Mouse (Mus musculus) urinary bladder, adult 18-20 months (tissue): ENCODE data around the gene Olfr785.
"Not testable (repeated sequence)": the region's sequence is repeated elsewhere in the genome, so short reads cannot be mapped to it uniquely, and the experiment has no call there.

ENCODE experiments used
- DNase-seq, 2 experiments: peaks; one replicate each; pipeline ENCODE4 v3.0.0; 2022; ENCODE audit warnings: low spot score in 2 of 2, mixed read lengths in 2 of 2

The Olfr785 gene

GRCm38 (mm10) chr10:129405126-129405525 lies at the start of gene Olfr785:
TSS of gene Olfr785 (plus strand) at chr10:129405426.
- no peak for DNase-seq

- not testable (repeated sequence) for DNase-seq
Measured at GRCm38 (mm10) chr10:129356496-129356895, 48.7 kb upstream of the Olfr785 start.

- no peak for DNase-seq
Measured at GRCm38 (mm10) chr10:129357307-129357706, 47.9 kb upstream of the Olfr785 start.

GRCm38 (mm10) chr10:129374051-129374450 lies 31.2 kb upstream of the Olfr785 start:
- DNase-seq, result not testable (repeated sequence)

- DNase-seq, result no peak
Measured at GRCm38 (mm10) chr10:129383783-129384182, 21.4 kb upstream of the Olfr785 start, which contains the start of gene Olfr784. TSS of gene Olfr784 (plus strand) at chr10:129384083.

- no peak for DNase-seq
Measured at GRCm38 (mm10) chr10:129400892-129401291, 4.3 kb upstream of the Olfr785 start.

GRCm38 (mm10) chr10:129427006-129427405 lies 21.8 kb downstream of the Olfr785 start, which contains the start of gene Olfr786:
TSS of gene Olfr786 (plus strand) at chr10:129427306.
- no peak for DNase-seq
